Mouse (Mus musculus) cortical plate, adult 2 months (tissue): ENCODE measurements around the gene Myo7a.

Source experiments
- CTCF ChIP-seq: fragments of 200-500 bp; IDR thresholded peaks from 2 replicates; pipeline ENCODE4 v1.5.1; 2011; ENCODE audit warnings: mild to moderate bottlenecking, control low read depth, low read length; ENCODE audit not compliant: insufficient read depth; ENCODE audit errors: extremely low read depth
- POLR2A ChIP-seq: fragments of 200-500 bp; IDR thresholded peaks from 2 replicates; pipeline ENCODE4 v1.6.1; 2011; ENCODE audit warnings: mild to moderate bottlenecking, low read length, control low read depth; ENCODE audit not compliant: insufficient read depth; ENCODE audit errors: extremely low read depth

DNA sequence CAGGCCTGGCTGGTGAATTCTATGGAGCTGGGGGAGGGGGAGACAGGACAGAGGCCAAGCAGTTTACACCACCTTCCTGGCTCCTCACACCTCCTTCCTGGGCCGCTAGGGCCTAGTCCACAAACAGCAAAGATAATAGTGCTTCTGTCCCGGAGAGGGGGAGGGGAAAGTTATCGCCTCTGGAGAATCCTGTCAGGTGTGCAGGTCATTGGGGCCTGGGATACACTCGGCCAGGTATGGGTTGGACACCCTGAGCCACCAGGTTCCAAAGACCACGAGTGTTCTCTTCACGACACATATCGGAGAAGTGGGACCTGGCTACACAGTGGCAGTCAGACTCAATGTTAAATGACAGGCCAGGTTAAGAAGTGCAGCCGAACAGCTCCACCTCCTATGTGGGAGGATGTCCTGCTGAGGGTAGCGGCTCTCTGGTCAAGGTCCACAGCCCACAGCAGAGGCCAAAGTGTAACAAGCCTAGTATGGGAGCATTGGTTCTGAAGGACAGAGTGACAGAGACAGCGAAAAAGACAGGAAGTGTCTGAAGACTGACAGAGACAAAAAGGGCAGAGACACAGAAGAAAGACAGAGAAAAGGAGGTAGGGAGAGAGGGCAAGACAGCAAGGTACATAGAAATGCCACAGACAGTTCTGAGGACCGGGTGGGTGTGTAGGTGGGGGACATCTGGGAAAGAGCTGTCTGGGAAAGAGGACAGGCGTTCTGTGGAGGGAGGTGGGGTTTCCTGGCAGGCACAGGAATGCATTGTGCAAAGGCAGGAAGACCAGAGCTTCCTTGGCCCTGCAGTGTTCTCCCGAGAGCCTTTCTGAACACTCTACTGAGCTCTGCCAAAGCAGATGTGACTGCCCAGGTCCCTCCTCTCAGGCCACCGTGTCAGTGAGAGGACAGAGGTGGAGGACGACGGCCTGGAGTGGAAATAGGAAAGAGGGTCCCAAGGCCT is 14.6 kb downstream of the Myo7a start:
- TF ChIP-seq POLR2A (no peak), CTCF (no peak)
